Comparison of ENCODE assay signal across 9 mouse cellular contexts in genomic region chr4:114947395-114947794, GRCm38 (mm10). TPM values are rescaled to one million over a fixed set of nuclear protein-coding genes. Genes with fewer than 3 reads are reported as not detected.
DNase-seq lines count a peak whose midpoint lies in the region; ATAC-seq and TF ChIP-seq lines count a peak whose summit lies in the region.
"Had no signal": no experiment of that assay in that cellular context is flagged by ENCODE, and none has a peak within 500 bp of the region (broad histone marks: within the 10 kb centered on the region; RNA-seq: fewer than 3 reads in every experiment).

No protein-coding gene starts in this region.

- no peaks in the 10 kb centered on the region for H3K9me3 ChIP-seq in hindbrain, postnatal 0 days (ENCODE audit: low read length)

- TF ChIP-seq CTCF in hindbrain, postnatal 0 days (IDR thresholded peaks at IDR 0.05; ENCODE audit: low read depth) = peak; percentile 97

- no peak overlapping the region for H3K9ac ChIP-seq in hindbrain, postnatal 0 days (replicated peaks; ENCODE audit: low read length)

- no peaks in the 10 kb centered on the region for H3K27me3 ChIP-seq in hindbrain, postnatal 0 days (ENCODE audit: insufficient read depth, low read length)

- no peak overlapping the region for H3K4me2 ChIP-seq in hindbrain, postnatal 0 days (ENCODE audit: low read depth, low read length)

- H3K27ac ChIP-seq in hindbrain, postnatal 0 days = no peak overlapping the region
- H3K27ac ChIP-seq: macrophage had no signal

- H3K4me1 ChIP-seq in hindbrain, postnatal 0 days (ENCODE audit: insufficient read depth, low read length) = no peaks in the 10 kb centered on the region

- peak; percentile 97 for ATAC-seq in frontal cortex, adult (ENCODE audit: low TSS enrichment)
- peak; percentile 90 for ATAC-seq in hindbrain, postnatal 0 days
- ATAC-seq in megakaryocyte progenitor cell, adult 5-6 weeks (replicated peaks; ENCODE audit: poor library complexity) = peak; percentile 99

- no peak overlapping the region for H3K4me3 ChIP-seq in hindbrain, postnatal 0 days (ENCODE audit: low read length)

- no peaks in the 10 kb centered on the region for H3K36me3 ChIP-seq in hindbrain, postnatal 0 days (ENCODE audit: insufficient read depth, low read length)

- WGBS in hindbrain, postnatal 0 days = 31% methylated on average over 6 of the region's 6 CpGs

- peak; percentile 94 for DNase-seq in NIH3T3 (ENCODE audit: low read depth)
- DNase-seq in cerebellum, adult 9-10 months = peak; percentile 45
- DNase-seq in hindbrain, postnatal 0 days (ENCODE audit: low spot score) = peak; percentile 84
- DNase-seq in left cerebral cortex, adult 18-20 months (ENCODE audit: low spot score in 2 of 2) = peak; percentile 88 to 90
- DNase-seq in right cerebral cortex, postnatal 10 days (ENCODE audit: low spot score in 2 of 2) = peak; percentile 86 to 89
- peak; percentile 43 for DNase-seq in urinary bladder, postnatal 10 days (ENCODE audit: low spot score)

RNA-seq across cellular contexts. Expression of gene Foxe3, which starts 21.6 kb away (rescaled TPM):
- not detected in 2 replicates for total RNA-seq in hindbrain, postnatal 0 days (2014; rRNA removed)
- polyA plus RNA-seq in hindbrain, postnatal 0 days (2015; fragmentation: Nextera tagmentation; extraction: Ambion mirVana) = not detected in 2 replicates
- not detected for total RNA-seq in left cerebral cortex, adult 18-20 months (2021)
- not detected in 2 replicates for total RNA-seq in megakaryocyte progenitor cell, adult 5-6 weeks (2015)
- not detected in 2 replicates for total RNA-seq in megakaryocyte progenitor cell, adult 5-6 weeks (2017)
- polyA plus RNA-seq: macrophage had no signal

RNA-seq across cellular contexts. Expression of gene Foxd2, which starts 38.7 kb away (rescaled TPM):
- total RNA-seq in hindbrain, postnatal 0 days (2014; rRNA removed) = 0.90 and 1.8 TPM in 2 replicates
- polyA plus RNA-seq in hindbrain, postnatal 0 days (2015; fragmentation: Nextera tagmentation; extraction: Ambion mirVana) = 0.16 and 0.30 TPM in 2 replicates
- under 1 TPM; 0.58 to 0.91 TPM for total RNA-seq in left cerebral cortex, adult 18-20 months (2021)
- 0.12 and 0.29 TPM in 2 replicates for total RNA-seq in megakaryocyte progenitor cell, adult 5-6 weeks (2015)
- 0.27 TPM in 1 of 2 replicates, not detected in the other for total RNA-seq in megakaryocyte progenitor cell, adult 5-6 weeks (2017)

RNA-seq across cellular contexts. Expression of gene Cmpk1, which starts 39.6 kb away (rescaled TPM):
- total RNA-seq in hindbrain, postnatal 0 days (2014; rRNA removed) = 68.0 and 70.3 TPM in 2 replicates
- polyA plus RNA-seq in hindbrain, postnatal 0 days (2015; fragmentation: Nextera tagmentation; extraction: Ambion mirVana) = 199 and 204 TPM in 2 replicates
- total RNA-seq in left cerebral cortex, adult 18-20 months (2021) = 10 to 100 TPM; 68.2 to 79.4 TPM
- 76.3 and 76.4 TPM in 2 replicates for total RNA-seq in megakaryocyte progenitor cell, adult 5-6 weeks (2015)
- total RNA-seq in megakaryocyte progenitor cell, adult 5-6 weeks (2017) = 145 and 167 TPM in 2 replicates

RNA-seq across cellular contexts. Expression of gene Stil, which starts 52.6 kb away (rescaled TPM):
- 2.8 and 3.6 TPM in 2 replicates for total RNA-seq in hindbrain, postnatal 0 days (2014; rRNA removed)
- 2.3 and 2.8 TPM in 2 replicates for polyA plus RNA-seq in hindbrain, postnatal 0 days (2015; fragmentation: Nextera tagmentation; extraction: Ambion mirVana)
- total RNA-seq in left cerebral cortex, adult 18-20 months (2021) = under 1 TPM; 0.59 to 0.63 TPM
- total RNA-seq in megakaryocyte progenitor cell, adult 5-6 weeks (2015) = 38.4 and 42.3 TPM in 2 replicates
- 13.2 and 13.6 TPM in 2 replicates for total RNA-seq in megakaryocyte progenitor cell, adult 5-6 weeks (2017)

Comparison
In these comparisons a context has a peak if more than half of its experiments do, and no peak if none do; other contexts are left out.
1. DNase-seq: peak in every context shown above with its lines; median percentile 94 in NIH3T3; 89 in left cerebral cortex, adult 18-20 months; 88 in right cerebral cortex, postnatal 10 days; 84 in hindbrain, postnatal 0 days; 45 in cerebellum, adult 9-10 months; 43 in urinary bladder, postnatal 10 days.